Mouse (Mus musculus): Measurements from ENCODE around the gene Sec14l3.

DNA sequence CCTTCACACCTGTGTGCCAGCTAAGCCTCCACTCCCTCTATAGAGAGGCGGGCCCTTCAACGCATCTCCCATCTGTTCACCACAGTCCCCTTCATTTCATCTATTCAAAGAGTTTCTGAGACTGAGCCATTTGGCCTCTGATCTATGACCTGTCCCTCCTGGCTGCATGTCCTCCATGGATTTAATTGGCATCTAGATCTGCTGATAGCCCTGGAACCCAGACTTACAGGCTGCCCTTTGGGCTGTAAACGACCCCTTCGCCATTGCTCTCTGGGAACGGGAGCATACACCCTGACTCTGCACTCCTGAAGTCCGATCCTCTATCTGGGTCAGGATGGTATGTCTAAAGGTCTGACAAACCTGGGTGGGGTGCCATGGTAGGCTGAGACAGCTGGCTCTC lies 48.2 kb downstream of the Sec14l3 start:
- TF ChIP-seq CTCF (IDR thresholded peaks at IDR 0.05; ENCODE audit: extremely low read depth, insufficient read depth, insufficient read length, insufficient replicate concordance), result no peak
- TF ChIP-seq POLR2A (IDR thresholded peaks at IDR 0.05; ENCODE audit: low read depth, low read length), result no peak

Data from spleen, adult 2 months (tissue).